Mouse (Mus musculus) hematopoietic stem cell, adult 5-6 weeks (primary cell): ENCODE data around the gene Lyl1. TPM values are rescaled to one million over a fixed set of nuclear protein-coding genes. Genes with fewer than 3 reads are reported as not detected.

Source experiments
- ATAC-seq, 2 experiments: fragments of 125-278 bp in 1 of 2; replicated peaks in 1 of 2; 2 replicates each; pipeline ENCODE4 v1.8.0; 2016 to 2017; ENCODE audit warnings: inconsistent platforms in 2 of 2, mild to moderate bottlenecking in 2 of 2, moderate number of reproducible peaks in 2 of 2, low read depth in 1 of 2, moderate TSS enrichment in 1 of 2; ENCODE audit not compliant: low FRiP score in 2 of 2, poor library complexity in 2 of 2, severe bottlenecking in 2 of 2, insufficient read depth in 1 of 2, low TSS enrichment in 1 of 2
- total RNA-seq: library from RNA; stranded (forward); fragments of 172-1452, 232-1000 nt; gene quantifications from 2 replicates; pipeline ENCODE4 v1.2.3, GENCODE M21; 2017

The Lyl1 gene
- total RNA-seq, 1 experiment from 2014 or later, result 41.8 TPM

DNA sequence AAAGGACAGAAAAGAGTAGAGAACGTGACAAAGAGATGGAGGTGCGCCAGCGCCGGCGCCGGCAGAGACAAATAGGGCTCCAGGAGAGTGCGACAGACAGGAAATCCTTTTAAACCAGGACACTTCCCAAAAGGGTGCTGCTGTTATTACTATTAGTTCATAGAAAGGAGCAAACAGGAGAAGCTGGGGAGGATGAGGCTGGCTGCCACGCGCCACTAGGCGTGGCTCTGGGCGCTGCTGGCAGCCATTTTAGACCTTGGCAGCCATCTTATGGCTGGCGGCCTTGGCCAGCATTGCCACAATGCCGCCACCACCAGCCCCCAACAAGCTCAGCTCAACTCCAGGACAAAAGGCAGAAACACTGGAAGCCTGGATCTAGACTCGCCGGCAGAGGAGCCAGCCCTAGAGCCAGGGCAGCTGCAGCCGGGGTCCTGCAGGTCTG lies 28.7 kb downstream of the Lyl1 start:
- no peak for ATAC-seq

DNA sequence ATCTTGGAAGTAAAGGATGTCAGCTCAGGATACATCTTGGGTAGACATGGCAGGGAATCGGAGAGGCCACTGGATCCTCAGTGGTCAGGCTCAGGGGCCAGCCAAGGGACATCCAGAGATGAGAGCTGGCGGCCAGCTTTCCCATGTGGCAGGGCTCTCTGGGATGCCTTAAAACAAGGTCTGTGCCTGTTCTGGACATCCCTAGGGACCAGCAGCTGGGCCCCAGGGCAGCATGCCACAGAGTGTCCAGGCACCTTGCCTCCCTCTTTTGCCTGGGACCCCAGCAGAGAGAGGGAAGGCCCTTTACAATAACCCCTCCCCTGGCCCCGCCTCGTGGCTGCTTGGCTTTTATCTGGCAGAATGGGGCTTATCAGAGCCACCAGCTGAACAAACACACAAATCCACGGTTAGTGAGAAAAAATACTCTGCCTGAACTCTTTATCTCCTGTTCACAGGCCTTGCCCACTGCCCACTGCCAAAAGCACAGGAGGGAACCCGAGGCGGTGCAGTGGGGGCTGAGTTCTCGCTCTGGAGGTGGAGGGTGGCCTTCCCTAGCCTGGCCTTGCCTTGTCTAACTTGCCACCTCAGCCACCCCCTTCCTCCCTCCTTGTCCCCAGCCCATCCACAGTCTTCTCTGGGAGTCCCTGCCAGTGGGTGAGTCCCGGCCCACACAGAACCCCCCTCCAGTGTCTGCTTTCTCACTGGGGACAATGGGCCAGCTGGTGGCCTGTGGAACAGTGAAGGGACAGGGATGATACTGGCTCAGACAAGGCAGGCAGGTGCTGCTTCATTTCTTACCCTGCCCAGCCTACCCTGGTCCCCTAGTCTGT lies 29.5 kb downstream of the Lyl1 start:
- ATAC-seq, result peak; percentile 73 to 82

DNA sequence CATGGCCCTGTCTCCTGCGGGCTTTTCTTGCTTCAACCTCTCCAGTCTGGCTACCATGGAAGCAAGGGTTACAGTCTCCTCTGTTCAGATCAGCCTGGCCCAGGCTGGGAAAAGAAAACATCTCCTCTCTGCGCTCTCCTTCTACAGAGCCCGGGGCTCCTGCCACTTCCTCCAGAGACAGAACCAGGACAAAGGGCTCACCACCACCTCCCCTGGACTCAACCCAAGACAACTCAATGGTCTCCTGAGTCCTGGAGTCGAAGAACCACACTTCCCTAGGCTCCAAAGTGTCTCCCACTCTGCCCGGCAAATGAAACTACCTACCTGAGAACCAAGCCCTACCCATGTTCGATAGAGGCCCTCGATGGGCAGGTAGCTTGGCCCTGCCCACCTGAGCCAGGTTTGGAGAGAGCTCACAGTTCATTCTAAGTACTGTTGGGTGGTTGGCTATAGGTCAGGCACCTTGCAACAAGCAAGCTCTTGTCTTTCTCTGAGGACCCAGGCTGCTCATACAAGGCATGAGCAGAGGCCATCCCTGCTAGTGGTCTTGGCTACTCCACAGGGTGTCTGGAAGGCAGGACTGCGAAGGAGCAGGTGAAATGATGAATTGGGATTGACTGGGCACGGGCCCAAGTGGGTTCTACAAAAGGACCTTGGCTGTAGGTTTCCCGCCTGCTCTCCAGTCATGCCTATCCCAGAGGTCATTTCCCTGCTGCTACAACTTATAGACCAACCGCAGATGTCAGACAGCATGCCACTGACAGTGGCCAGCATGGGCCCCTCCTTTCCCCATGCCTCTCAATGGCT lies 30.3 kb downstream of the Lyl1 start:
- ATAC-seq, result 0 out of 4 replicates have a peak, but pooled peaks of 1 of the 2 experiments have one; percentile 23

DNA sequence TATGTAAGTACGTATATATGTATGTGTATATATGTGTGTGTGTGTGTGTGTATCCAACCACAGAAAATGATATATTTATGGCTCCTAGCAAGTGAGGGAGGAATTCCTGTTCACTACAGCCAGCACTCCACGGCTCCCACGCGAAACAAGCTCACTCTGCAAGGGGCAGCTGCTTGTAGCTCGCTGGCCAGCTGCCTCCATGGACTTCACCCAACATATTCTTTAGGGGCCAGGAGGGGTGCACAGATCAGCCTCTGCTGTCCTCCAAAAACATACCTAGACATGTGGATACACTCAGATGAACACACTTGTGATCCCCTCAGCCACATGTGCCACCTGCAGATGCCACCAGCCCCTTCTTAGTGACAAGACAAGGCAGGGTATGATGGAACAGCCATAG lies 31.3 kb downstream of the Lyl1 start:
- ATAC-seq, result no peak

DNA sequence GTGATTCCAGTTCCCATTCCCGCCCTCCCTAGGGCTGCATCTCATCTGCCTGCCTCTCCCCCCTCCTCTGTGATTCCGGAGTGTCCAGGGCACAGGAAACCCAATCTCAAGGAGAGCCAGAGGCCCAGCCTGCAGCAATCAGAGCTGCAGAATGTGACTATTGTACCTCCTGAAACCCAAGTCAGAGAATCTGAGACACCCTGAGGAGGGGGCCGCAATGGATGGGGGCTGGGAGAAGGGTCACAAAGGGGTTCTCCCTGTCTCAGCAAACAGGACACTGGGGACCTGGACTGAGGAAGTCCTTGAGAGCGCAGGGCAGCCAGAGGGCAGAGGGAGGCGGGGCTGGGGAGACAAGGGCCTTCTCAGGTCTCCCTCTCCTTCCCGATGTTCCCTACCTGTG lies 31.7 kb downstream of the Lyl1 start:
- ATAC-seq, result no peak

DNA sequence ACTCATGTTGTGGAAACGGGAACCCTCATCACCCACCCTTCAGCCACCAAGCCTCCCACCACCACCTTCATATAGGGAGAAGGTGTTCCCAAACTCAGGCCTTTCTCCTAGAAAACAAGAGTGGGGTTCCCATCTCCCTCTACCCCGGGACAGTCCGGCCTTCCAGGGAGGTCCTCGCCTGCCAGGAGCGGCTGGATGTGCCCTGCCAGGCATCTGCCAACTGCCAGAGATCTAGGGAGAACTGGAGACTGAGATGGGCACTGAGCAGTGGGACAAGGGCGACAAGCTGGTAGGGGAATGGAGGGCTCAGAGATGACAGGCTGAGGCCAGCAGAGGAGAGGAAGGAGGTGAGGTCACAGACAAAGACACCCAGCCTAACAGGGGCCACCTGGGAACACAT lies 32.7 kb downstream of the Lyl1 start:
- ATAC-seq, result no peak

DNA sequence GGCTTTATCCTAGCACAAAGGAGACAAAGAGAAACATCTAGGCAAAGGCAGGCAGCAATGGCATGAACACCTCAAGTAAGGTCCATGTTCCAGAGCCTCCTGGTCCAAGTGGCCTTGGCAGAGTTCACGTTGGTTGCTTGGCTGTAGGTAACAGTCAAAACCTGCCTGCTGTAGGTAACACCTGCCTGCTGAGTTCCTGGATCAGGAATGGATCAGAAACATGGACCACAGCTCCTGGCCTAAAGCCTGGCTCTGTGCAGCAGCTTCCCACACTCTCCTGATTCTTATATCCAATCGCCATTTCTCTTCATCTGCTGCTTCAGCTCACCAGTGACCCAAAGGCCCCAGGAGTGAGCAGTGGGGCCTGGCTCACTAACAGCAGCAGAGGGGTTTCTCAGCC lies 33.4 kb downstream of the Lyl1 start:
- ATAC-seq, result no peak

DNA sequence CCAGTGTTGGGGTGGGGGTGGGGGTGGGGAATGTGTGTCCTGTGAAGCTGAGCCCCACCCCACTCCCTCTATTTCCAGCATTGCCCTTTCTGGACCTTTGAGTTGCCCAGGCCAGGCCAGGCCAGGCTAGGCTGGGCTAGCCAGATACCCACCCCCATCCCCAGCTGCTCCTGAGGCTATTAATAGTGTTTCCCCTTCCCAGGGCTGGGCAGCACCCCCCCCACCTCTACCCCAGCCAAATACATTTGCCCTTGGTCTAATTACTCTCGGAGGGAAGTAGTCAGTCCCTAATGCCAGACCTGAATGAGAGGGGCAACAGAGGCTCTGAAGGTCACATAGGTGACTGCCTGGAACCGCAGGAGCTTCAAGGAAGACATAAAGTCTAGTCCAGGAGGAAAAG lies 34.3 kb downstream of the Lyl1 start:
- no peak for ATAC-seq

DNA sequence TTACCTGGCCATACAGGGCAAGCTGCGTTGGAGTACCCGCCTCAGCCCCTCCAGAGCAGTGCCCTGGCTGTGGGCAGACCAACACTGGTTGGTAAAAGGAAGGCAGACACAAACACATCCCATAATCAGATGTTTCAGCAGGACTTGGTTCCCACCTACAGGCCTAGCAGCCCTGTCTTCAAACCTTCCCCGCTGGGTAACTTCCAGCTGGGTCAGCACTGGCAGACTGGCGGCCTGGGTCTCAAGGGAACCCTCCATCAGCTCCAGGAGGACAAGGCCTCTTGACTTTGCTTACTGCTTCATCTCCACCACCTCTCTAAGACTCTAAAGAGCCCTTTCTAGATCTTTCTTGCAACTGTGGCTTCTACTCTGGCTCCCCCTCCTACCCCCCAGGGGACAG lies 35.3 kb downstream of the Lyl1 start:
- no peak for ATAC-seq

DNA sequence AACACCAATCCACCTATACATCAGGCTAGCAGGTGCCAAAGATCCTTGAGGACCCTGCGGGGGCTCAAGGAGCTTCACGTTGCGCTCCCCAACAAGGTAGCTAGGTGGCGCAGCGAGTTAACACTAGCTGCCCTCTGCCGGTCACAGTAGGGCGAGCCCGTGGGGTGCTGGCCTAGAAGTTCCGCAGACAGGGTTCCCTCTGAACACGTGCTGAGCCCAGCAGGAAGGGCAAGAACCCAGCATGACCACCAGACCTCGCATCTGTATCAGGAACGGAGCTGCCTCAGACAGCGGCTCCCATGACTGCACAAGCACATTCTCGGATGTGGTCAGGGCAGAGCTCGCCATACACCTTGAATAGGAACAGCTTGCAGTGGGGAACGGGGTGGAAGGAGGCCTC lies 36.4 kb downstream of the Lyl1 start:
- peak; percentile 94 to 95 for ATAC-seq

DNA sequence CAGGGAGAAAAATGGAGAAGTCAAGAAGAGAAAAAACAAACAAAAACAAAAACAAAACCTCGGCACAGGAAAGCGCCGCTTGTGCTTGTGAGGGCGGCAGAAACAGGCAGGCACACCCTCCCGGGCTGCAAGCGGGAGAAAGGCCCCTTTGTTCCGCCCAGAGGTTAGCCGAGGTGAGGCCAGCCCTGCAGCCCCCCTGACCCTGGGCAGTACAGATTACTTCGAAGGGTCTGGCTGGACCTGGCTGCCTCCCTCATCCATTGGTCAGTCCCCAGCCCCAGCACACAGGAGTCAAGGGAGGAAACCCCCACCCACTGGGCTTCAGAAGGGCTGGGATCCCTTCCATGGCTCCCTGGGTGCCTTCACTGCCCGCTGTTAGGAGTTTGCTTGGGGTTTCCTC lies 37.0 kb downstream of the Lyl1 start:
- ATAC-seq, result no peak

DNA sequence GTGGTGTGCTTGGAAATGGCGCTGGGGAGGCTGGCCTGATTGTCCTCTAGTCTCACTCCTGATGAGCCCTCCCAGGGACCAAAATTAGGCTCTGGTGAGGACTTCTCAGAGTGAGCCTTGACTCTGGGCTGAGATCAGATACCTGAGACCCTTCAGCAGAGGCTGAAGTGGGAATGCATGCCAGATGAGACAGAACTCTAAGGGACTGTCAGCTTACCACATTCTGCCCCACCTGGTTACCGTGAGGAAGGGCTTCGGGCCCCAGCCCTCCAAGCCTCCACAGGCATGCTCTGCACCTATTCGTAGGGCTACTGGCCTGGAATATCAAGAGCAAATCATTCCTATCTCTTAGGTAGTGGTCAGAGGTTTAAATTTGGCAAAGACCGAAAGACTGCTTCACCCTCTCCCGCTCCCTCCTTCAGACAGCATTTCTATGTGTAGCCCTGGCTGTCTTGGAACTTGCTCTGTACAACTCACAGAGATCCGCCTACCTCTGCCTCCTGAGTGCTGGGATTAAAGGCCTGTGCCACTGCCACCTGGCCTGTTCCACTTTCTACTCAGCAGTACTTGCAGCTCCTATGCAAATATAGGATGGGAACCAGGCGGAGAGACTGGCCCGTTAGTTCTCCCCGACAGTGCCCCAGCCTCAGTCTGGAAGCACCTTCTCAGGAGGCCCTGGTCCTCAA lies 37.6 kb downstream of the Lyl1 start:
- ATAC-seq, result no peak

DNA sequence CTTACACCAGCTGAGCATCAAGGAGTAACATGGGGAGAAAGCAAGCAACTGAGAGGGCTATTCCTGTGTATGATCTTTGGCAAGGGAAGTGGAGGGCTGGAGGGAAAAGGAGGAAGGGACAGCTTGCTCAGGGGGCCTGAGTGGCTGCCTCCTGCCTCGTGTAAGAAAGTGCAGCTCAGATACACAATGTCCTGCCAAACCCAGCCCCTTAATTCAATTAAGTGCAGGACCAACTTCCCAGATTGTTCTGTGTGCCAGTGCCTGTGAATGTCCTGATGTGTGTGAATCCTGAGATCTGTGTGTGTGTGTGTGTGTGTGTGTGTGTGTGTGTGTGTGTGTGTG lies 38.1 kb downstream of the Lyl1 start:
- ATAC-seq, result no peak

DNA sequence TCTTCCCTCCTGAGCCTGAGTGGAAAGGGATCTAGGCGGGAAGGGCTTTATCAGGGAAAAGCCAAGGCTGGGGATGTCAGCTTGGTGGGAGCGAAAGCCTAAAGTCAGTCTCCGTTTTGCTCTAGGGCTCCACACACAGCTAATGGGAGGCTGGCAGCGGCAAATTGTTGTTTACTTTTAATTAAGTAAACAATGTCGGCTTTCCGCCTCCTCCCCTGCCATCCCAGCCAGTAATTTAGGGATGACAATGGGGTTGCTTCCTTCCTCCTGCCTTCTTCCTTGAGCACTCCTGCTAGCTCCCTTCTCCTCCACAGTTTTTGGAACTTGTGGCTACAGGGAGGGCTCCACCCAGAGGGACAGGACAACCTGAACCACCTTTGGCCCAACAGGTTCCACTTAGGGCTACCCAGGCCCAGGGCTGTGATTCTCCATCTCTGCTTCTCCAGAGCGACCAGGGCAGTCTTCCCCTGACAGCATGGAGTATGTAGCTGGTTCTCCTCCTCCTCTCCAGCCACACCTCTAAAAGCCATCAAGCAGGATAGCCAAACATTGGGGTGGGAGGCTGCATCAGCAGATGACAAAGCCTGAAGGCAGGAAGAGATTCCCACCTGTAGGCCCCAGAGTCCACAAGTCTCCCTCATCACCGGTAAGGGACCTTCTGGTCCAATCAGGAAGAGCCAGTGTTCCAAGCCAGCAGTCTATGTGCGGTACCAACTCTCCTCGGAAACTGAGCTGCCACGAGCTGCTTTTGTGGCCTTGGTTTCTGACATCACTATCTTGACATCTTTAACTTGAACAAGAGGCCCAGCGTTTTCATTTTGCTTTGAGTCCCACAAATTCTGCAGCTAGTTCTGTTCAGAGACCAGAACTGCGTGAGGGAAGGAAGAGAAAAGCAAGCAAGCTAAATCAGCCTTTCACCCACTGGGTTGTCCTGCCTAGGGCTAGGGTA lies 39.9 kb downstream of the Lyl1 start:
- no peak for ATAC-seq

DNA sequence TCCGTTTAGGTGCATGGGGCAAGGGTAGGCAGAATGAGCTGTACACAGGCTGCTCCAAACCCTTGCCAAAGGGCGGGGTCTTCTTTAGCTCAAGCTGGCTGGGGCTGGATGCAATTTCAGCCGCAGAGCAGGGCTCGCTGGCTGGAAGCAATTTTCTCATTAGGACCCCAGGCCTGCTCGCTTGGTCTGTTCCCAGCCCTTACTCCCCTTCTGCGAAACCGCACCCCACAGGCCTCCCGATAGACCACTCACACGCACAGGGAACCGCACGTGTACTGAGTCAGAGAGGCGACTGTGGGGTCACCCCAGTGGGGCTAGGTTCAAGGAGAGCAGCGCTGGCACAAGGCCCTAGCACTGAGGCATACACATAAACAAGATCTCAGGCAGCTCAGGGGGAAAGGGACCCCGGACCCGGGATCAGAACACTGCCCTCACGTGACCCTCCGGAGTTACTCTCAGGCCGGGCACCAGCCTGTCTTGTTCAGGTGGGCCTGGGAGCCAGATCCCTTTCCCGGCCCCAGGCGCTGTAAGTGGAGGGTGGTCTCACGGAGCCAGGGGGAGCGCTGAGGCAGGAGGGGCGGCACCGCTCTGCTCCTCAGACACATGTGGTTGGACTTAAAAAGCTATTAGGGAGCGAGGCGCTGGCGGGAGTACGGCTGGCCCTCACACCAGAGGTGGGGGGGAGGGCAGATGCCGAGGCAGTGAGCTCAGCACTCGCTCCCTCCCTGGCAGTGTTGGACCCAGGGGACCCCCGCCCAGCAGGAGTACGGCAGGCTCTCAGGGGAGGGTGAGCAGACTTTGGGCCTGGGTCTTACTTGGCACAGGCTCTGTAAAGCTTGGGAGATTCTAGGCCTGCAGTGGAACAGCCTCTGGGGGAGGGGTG lies 41.2 kb downstream of the Lyl1 start:
- ATAC-seq, result no peak

DNA sequence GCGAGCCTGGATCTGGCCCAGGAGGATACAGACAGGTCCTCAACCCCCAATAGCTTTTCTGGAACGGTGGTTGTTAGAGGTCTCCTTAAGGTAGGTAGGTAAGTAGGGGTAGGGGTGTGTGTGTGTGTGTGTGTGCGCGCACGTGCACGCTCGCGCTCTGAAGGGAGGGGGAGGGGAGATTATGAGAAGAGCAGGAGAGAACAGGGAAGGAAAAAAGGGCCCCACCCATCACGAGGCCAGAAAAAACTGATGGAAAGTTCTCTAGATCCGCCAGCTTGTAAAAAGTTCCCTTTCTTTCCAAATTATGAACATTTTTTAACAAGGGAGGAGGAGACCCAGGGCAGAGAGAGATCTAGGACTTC lies 41.8 kb downstream of the Lyl1 start:
- ATAC-seq, result no peak
